Comparison of ENCODE assay signal across 8 mouse cellular contexts in genomic region chr16:21310636-21311615, GRCm38 (mm10).
DNase-seq lines count a peak whose midpoint lies in the region; ATAC-seq and TF ChIP-seq lines count a peak whose summit lies in the region.

No protein-coding gene starts in this region.

- H3K4me2 ChIP-seq in hindbrain, postnatal 0 days (ENCODE audit: low read depth, low read length): peak overlapping the region; percentile 91

- peak overlapping the region; percentile 67 for H3K9ac ChIP-seq in hindbrain, postnatal 0 days (replicated peaks; ENCODE audit: low read length)

- peak; percentile 83 for ATAC-seq in hindbrain, postnatal 0 days
- ATAC-seq in megakaryocyte progenitor cell, adult 5-6 weeks (replicated peaks; ENCODE audit: poor library complexity): peak; percentile 90

- H3K4me3 ChIP-seq in hindbrain, postnatal 0 days (ENCODE audit: low read length): peak overlapping the region; percentile 40

- H3K9me3 ChIP-seq in hindbrain, postnatal 0 days (ENCODE audit: low read length): no peaks in the 10 kb centered on the region

- peak overlapping the region; percentile 75 for H3K27ac ChIP-seq in hindbrain, postnatal 0 days

- peaks cover 11% of the 10 kb centered on the region; the same call in 1 of the 2 replicates for H3K4me1 ChIP-seq in hindbrain, postnatal 0 days (ENCODE audit: insufficient read depth, low read length)

- DNase-seq in adrenal gland, adult 18-20 months (ENCODE audit: low spot score in 2 of 2): peak; percentile 52 to 54
- DNase-seq in embryo, embryonic 10.5 days (ENCODE audit: low spot score): peak; percentile 82
- DNase-seq in gastrocnemius, postnatal 10 days: peak; percentile 79
- DNase-seq in hindbrain, postnatal 0 days (ENCODE audit: low spot score): peak; percentile 70
- peak; percentile 54 to 66 for DNase-seq in left cerebral cortex, postnatal 25 days (ENCODE audit: low spot score in 2 of 2)
- peak; percentile 78 to 80 for DNase-seq in right cerebral cortex, postnatal 10 days (ENCODE audit: low spot score in 2 of 2)
- DNase-seq in urinary bladder, postnatal 4 days (ENCODE audit: low spot score in 2 of 2): peak; percentile 77 to 82

- H3K27me3 ChIP-seq in hindbrain, postnatal 0 days (ENCODE audit: insufficient read depth, low read length): no peaks in the 10 kb centered on the region

- H3K36me3 ChIP-seq in hindbrain, postnatal 0 days (ENCODE audit: insufficient read depth, low read length): no peaks in the 10 kb centered on the region

- intact Hi-C loops in left cerebral cortex, postnatal 25 days (cut with DNase I): loop anchor here (5.0 kb wide), 1 partner anchor 64 kb away; no protein-coding TSS in a partner anchor

- no peak for TF ChIP-seq CTCF in hindbrain, postnatal 0 days (IDR thresholded peaks at IDR 0.05; ENCODE audit: low read depth)

- WGBS in hindbrain, postnatal 0 days: 4% methylated on average over 35 of the region's 35 CpGs

Comparison
In these comparisons a context has a peak if more than half of its experiments do, and no peak if none do; other contexts are left out.
1. Peak in every context shown above with its lines: DNase-seq, ATAC-seq, H3K4me3 ChIP-seq and H3K27ac ChIP-seq.